Mouse (Mus musculus) forebrain, embryonic 15.5 days (tissue): Measurements from ENCODE around the gene Bcl11a. TPM values are rescaled to one million over a fixed set of nuclear protein-coding genes. Genes with fewer than 3 reads are reported as not detected.

ENCODE experiments used
- ATAC-seq: fragments of 200-750 bp; cut with Nextera tagmentation; replicated peaks from 2 replicates; pipeline ENCODE4 v1.8.0; 2017; ENCODE audit warnings: mild to moderate bottlenecking, moderate TSS enrichment, moderate library complexity
- H3K27ac ChIP-seq: fragments of 300-500 bp; sonication (generic); replicated peaks from 2 replicates; pipeline ENCODE4 v1.5.1; 2015; ENCODE audit warnings: mild to moderate bottlenecking, inconsistent platforms
- H3K27me3 ChIP-seq: fragments of 300-500 bp; sonication (generic); 2 replicates; pipeline ENCODE4 v1.6.1; 2015; ENCODE audit warnings: inconsistent platforms
- H3K36me3 ChIP-seq: fragments of 300-500 bp; sonication (generic); 2 replicates; pipeline ENCODE4 v1.6.1; 2015; ENCODE audit warnings: mild to moderate bottlenecking, inconsistent platforms
- H3K4me1 ChIP-seq: fragments of 300-500 bp; sonication (generic); 2 replicates; pipeline ENCODE4 v1.6.1; 2015; ENCODE audit warnings: inconsistent platforms
- H3K4me2 ChIP-seq: fragments of 300-500 bp; sonication (generic); replicated peaks from 2 replicates; pipeline ENCODE4 v1.6.1; 2015; ENCODE audit warnings: mild to moderate bottlenecking, inconsistent platforms
- H3K4me3 ChIP-seq: fragments of 300-500 bp; sonication (generic); 2 replicates; pipeline ENCODE4 v1.5.1; 2015; ENCODE audit warnings: mild to moderate bottlenecking, inconsistent platforms
- H3K9ac ChIP-seq: fragments of 300-500 bp; sonication (generic); replicated peaks from 2 replicates; pipeline ENCODE4 v1.6.1; 2015; ENCODE audit warnings: mild to moderate bottlenecking, inconsistent platforms
- H3K9me3 ChIP-seq: fragments of 300-500 bp; sonication (generic); 2 replicates; pipeline ENCODE4 v1.6.1; 2016; ENCODE audit warnings: inconsistent platforms
- WGBS: fragments of 180-500 bp; shearing (Covaris S2); methylation state at CpG from one replicate; pipeline ENCODE4 v1.1.7; 2015; ENCODE audit warnings: mixed read lengths; 5-methylcytosine and 5-hydroxymethylcytosine counted together
- polyA plus RNA-seq: library from polyadenylated mRNA; unstranded; fragments of >200 nt; fragmentation: Nextera tagmentation; extraction: Ambion mirVana; gene quantifications from 2 replicates; pipeline ENCODE4 v1.2.1, GENCODE M21; 2015

Bcl11a gene
- polyA plus RNA-seq, 1 experiment from 2014 or later = 204 TPM

GRCm38 (mm10) chr11:24174161-24174792 lies 96.4 kb downstream of the Bcl11a start:
- H3K9me3 ChIP-seq = no peaks in the 10 kb centered on the region
- no peak overlapping the region for H3K4me3 ChIP-seq
- 0 out of 2 replicates have a peak, but pooled peaks cover 9% of the 10 kb centered on the region for H3K36me3 ChIP-seq
- peaks cover 7% of the 10 kb centered on the region for H3K4me1 ChIP-seq
- no peaks in the 10 kb centered on the region for H3K27me3 ChIP-seq
- 80% methylated on average over 2 of the region's 2 CpGs for WGBS
- ATAC-seq = no peak
- no peak overlapping the region for H3K9ac ChIP-seq
- no peak overlapping the region for H3K4me2 ChIP-seq
- H3K27ac ChIP-seq = no peak overlapping the region

- peaks cover 6% of the 10 kb centered on the region; the same call in 1 of the 2 replicates for H3K4me1 ChIP-seq
- no peak overlapping the region for H3K9ac ChIP-seq
- WGBS = 85% methylated on average over 4 of the region's 4 CpGs
- 0 out of 2 replicates have a peak, but pooled peaks cover 4% of the 10 kb centered on the region for H3K36me3 ChIP-seq
- H3K4me2 ChIP-seq = no peak overlapping the region
- H3K9me3 ChIP-seq = no peaks in the 10 kb centered on the region
- H3K27me3 ChIP-seq = no peaks in the 10 kb centered on the region
- H3K27ac ChIP-seq = no peak overlapping the region
- H3K4me3 ChIP-seq = no peak overlapping the region
- ATAC-seq = no peak
Measured at GRCm38 (mm10) chr11:24177458-24177857, 99.6 kb downstream of the Bcl11a start.

GRCm38 (mm10) chr11:24178823-24179476 lies 101.1 kb downstream of the Bcl11a start:
- WGBS = 96% methylated on average over 6 of the region's 6 CpGs
- no peak for ATAC-seq
- H3K9ac ChIP-seq = no peak overlapping the region

GRCm38 (mm10) chr11:24180040-24180439 lies 102.2 kb downstream of the Bcl11a start:
- no peak for ATAC-seq
- Histone ChIP-seq H3K9me3 (no peaks in the 10 kb centered on the region), H3K4me3 (no peak overlapping the region), H3K4me1 (peaks cover 12% of the 10 kb centered on the region; the same call in 1 of the 2 replicates), H3K9ac (no peak overlapping the region), H3K4me2 (no peak overlapping the region), H3K27me3 (no peaks in the 10 kb centered on the region), H3K27ac (no peak overlapping the region), H3K36me3 (no peaks in the 10 kb centered on the region)
- WGBS = 8% methylated on average over 7 of the region's 7 CpGs

More at GRCm38 (mm10) chr11:24178823-24179476, 101.1 kb downstream of the Bcl11a start:
- Histone ChIP-seq H3K9me3 (no peaks in the 10 kb centered on the region), H3K27me3 (no peaks in the 10 kb centered on the region), H3K4me2 (no peak overlapping the region), H3K27ac (no peak overlapping the region), H3K4me1 (peaks cover 9% of the 10 kb centered on the region; the same call in 1 of the 2 replicates), H3K4me3 (no peak overlapping the region), H3K36me3 (no peaks in the 10 kb centered on the region)

- no peak overlapping the region for H3K9ac ChIP-seq
- 89% methylated on average over 7 of the region's 7 CpGs for WGBS
- ATAC-seq = no peak
Measured at GRCm38 (mm10) chr11:24183501-24183900, 105.6 kb downstream of the Bcl11a start.

GRCm38 (mm10) chr11:24184932-24185331 lies 107.1 kb downstream of the Bcl11a start:
- no peak overlapping the region for H3K4me3 ChIP-seq
- H3K4me1 ChIP-seq = peaks cover 9% of the 10 kb centered on the region; the same call in 1 of the 2 replicates
- ATAC-seq = no peak
- no peak overlapping the region for H3K9ac ChIP-seq
- H3K27me3 ChIP-seq = no peaks in the 10 kb centered on the region
- no peak overlapping the region for H3K4me2 ChIP-seq
- H3K9me3 ChIP-seq = no peaks in the 10 kb centered on the region
- 74% methylated on average over 5 of the region's 5 CpGs for WGBS
- H3K36me3 ChIP-seq = no peaks in the 10 kb centered on the region
- no peak overlapping the region for H3K27ac ChIP-seq

More at GRCm38 (mm10) chr11:24183501-24183900, 105.6 kb downstream of the Bcl11a start:
- H3K27ac ChIP-seq = no peak overlapping the region
- H3K9me3 ChIP-seq = no peaks in the 10 kb centered on the region
- no peaks in the 10 kb centered on the region for H3K36me3 ChIP-seq
- H3K4me2 ChIP-seq = no peak overlapping the region
- H3K4me3 ChIP-seq = no peak overlapping the region
- peaks cover 12% of the 10 kb centered on the region; the same call in 1 of the 2 replicates for H3K4me1 ChIP-seq
- no peaks in the 10 kb centered on the region for H3K27me3 ChIP-seq

- ATAC-seq = no peak
- H3K4me1 ChIP-seq = no peaks in the 10 kb centered on the region
- no peak overlapping the region for H3K27ac ChIP-seq
- no peak overlapping the region for H3K9ac ChIP-seq
- H3K4me2 ChIP-seq = no peak overlapping the region
- 86% methylated on average over 3 of the region's 3 CpGs for WGBS
- no peak overlapping the region for H3K4me3 ChIP-seq
- H3K27me3 ChIP-seq = no peaks in the 10 kb centered on the region
- H3K9me3 ChIP-seq = no peaks in the 10 kb centered on the region
- H3K36me3 ChIP-seq = no peaks in the 10 kb centered on the region
Measured at GRCm38 (mm10) chr11:24190411-24190810, 112.6 kb downstream of the Bcl11a start.

- no peak overlapping the region for H3K4me2 ChIP-seq
- H3K4me1 ChIP-seq = no peaks in the 10 kb centered on the region
- H3K27me3 ChIP-seq = no peaks in the 10 kb centered on the region
- H3K9me3 ChIP-seq = no peaks in the 10 kb centered on the region
- no peak overlapping the region for H3K4me3 ChIP-seq
- no peak overlapping the region for H3K27ac ChIP-seq
- no peak overlapping the region for H3K9ac ChIP-seq
- 82% methylated on average over 4 of the region's 4 CpGs for WGBS
- ATAC-seq = no peak
- no peaks in the 10 kb centered on the region for H3K36me3 ChIP-seq
Measured at GRCm38 (mm10) chr11:24196460-24197190, 118.8 kb downstream of the Bcl11a start.

- no peak for ATAC-seq
Measured at GRCm38 (mm10) chr11:24197424-24197823, 119.6 kb downstream of the Bcl11a start.

GRCm38 (mm10) chr11:24199560-24199959 lies 121.7 kb downstream of the Bcl11a start:
- H3K36me3 ChIP-seq = no peaks in the 10 kb centered on the region
- 92% methylated on average over 3 of the region's 3 CpGs for WGBS
- no peak for ATAC-seq

More at GRCm38 (mm10) chr11:24197424-24197823, 119.6 kb downstream of the Bcl11a start:
- Histone ChIP-seq H3K27ac (no peak overlapping the region), H3K9me3 (no peaks in the 10 kb centered on the region), H3K27me3 (no peaks in the 10 kb centered on the region), H3K4me2 (no peak overlapping the region), H3K4me1 (no peaks in the 10 kb centered on the region), H3K4me3 (no peak overlapping the region), H3K9ac (no peak overlapping the region), H3K36me3 (no peaks in the 10 kb centered on the region)
- 74% methylated on average over 1 of the region's 1 CpGs for WGBS

GRCm38 (mm10) chr11:24200310-24200709 lies 122.5 kb downstream of the Bcl11a start:
- no peak overlapping the region for H3K4me3 ChIP-seq
- 80% methylated on average over 5 of the region's 5 CpGs for WGBS
- ATAC-seq = no peak
- no peak overlapping the region for H3K9ac ChIP-seq
- no peak overlapping the region for H3K27ac ChIP-seq
- no peaks in the 10 kb centered on the region for H3K9me3 ChIP-seq
- no peaks in the 10 kb centered on the region for H3K27me3 ChIP-seq
- H3K36me3 ChIP-seq = no peaks in the 10 kb centered on the region
- 0 out of 2 replicates have a peak, but pooled peaks cover 6% of the 10 kb centered on the region for H3K4me1 ChIP-seq
- H3K4me2 ChIP-seq = no peak overlapping the region

More at GRCm38 (mm10) chr11:24199560-24199959, 121.7 kb downstream of the Bcl11a start:
- Histone ChIP-seq H3K9ac (no peak overlapping the region), H3K9me3 (no peaks in the 10 kb centered on the region), H3K4me2 (no peak overlapping the region), H3K4me3 (no peak overlapping the region), H3K4me1 (0 out of 2 replicates have a peak, but pooled peaks cover 6% of the 10 kb centered on the region), H3K27me3 (no peaks in the 10 kb centered on the region), H3K27ac (no peak overlapping the region)

- Histone ChIP-seq H3K36me3 (no peaks in the 10 kb centered on the region), H3K9ac (no peak overlapping the region), H3K27ac (no peak overlapping the region), H3K4me3 (no peak overlapping the region), H3K9me3 (no peaks in the 10 kb centered on the region), H3K4me1 (0 out of 2 replicates have a peak, but pooled peaks cover 6% of the 10 kb centered on the region), H3K27me3 (no peaks in the 10 kb centered on the region), H3K4me2 (no peak overlapping the region)
- WGBS = 65% methylated on average over 4 of the region's 4 CpGs
- no peak for ATAC-seq
Measured at GRCm38 (mm10) chr11:24201223-24201622, 123.4 kb downstream of the Bcl11a start.
